Mouse (Mus musculus) spleen, postnatal 10 days (tissue): ENCODE results near the gene Scgb1b29.
"Not testable (repeated sequence)": the region's sequence is repeated elsewhere in the genome, so short reads cannot be mapped to it uniquely, and the experiment has no call there.

Experiments
- DNase-seq, 2 experiments: peaks; one replicate each; pipeline ENCODE4 v3.0.0; 2021 to 2022; ENCODE audit warnings: low spot score in 2 of 2

Gene Scgb1b29

GRCm38 (mm10) chr7:32441241-32441640 is at the start of gene Scgb1b29:
Scgb1b29 (plus strand) TSS chr7:32441541.
- DNase-seq, result not testable (repeated sequence)

- not testable (repeated sequence) for DNase-seq
Measured at GRCm38 (mm10) chr7:32428636-32429035, 12.7 kb upstream of the Scgb1b29 start.
